Mouse (Mus musculus) stomach, embryonic 16.5 days (tissue): ENCODE data around the gene Ttc34. TPM values are rescaled to one million over a fixed set of nuclear protein-coding genes. Genes with fewer than 3 reads are reported as not detected.

Source experiments
- ATAC-seq: fragments of 200-750 bp; cut with Nextera tagmentation; 2 replicates; pipeline ENCODE4 v1.8.0; 2017; ENCODE audit warnings: moderate number of reproducible peaks, moderate TSS enrichment; ENCODE audit not compliant: insufficient read depth, low FRiP score
- H3K27ac ChIP-seq: fragments of 300-500 bp; sonication (generic); 2 replicates; pipeline ENCODE4 v1.5.1; 2014; ENCODE audit warnings: low read length
- H3K27me3 ChIP-seq: fragments of 300-500 bp; sonication (generic); 2 replicates; pipeline ENCODE4 v1.6.1; 2014; ENCODE audit warnings: low read length, control low read depth, mixed read lengths; ENCODE audit not compliant: control insufficient read depth, insufficient read depth
- H3K36me3 ChIP-seq: fragments of 300-500 bp; sonication (generic); 2 replicates; pipeline ENCODE4 v1.6.1; 2014; ENCODE audit warnings: low read length; ENCODE audit not compliant: control insufficient read depth, insufficient read depth
- H3K4me1 ChIP-seq: fragments of 300-500 bp; sonication (generic); 2 replicates; pipeline ENCODE4 v1.6.1; 2014; ENCODE audit warnings: low read length, control low read depth, mixed read lengths; ENCODE audit not compliant: control insufficient read depth, insufficient read depth
- H3K4me2 ChIP-seq: fragments of 300-500 bp; sonication (generic); 2 replicates; pipeline ENCODE4 v1.6.1; 2014; ENCODE audit warnings: low read depth, low read length, mixed read lengths
- H3K4me3 ChIP-seq: fragments of 300-500 bp; sonication (generic); replicated peaks from 2 replicates; pipeline ENCODE4 v1.5.1; 2014; ENCODE audit warnings: mild to moderate bottlenecking, low read length
- H3K9ac ChIP-seq: fragments of 300-500 bp; sonication (generic); 2 replicates; pipeline ENCODE4 v1.6.1; 2014; ENCODE audit warnings: low read length
- H3K9me3 ChIP-seq: fragments of 300-500 bp; sonication (generic); replicated peaks from 2 replicates; pipeline ENCODE4 v1.6.1; 2016; ENCODE audit warnings: low read length, control low read depth; ENCODE audit not compliant: control insufficient read depth
- WGBS: fragments of 180-500 bp; shearing (Covaris S2); extraction: QIAGEN DNeasy Blood & Tissue Kit; methylation state at CpG from one replicate; pipeline ENCODE4 v1.1.7; 2014; 5-methylcytosine and 5-hydroxymethylcytosine counted together
- polyA plus RNA-seq: library from polyadenylated mRNA; unstranded; fragments of >200 nt; fragmentation: Nextera tagmentation; extraction: Ambion mirVana; gene quantifications from 2 replicates; pipeline ENCODE4 v1.2.1, GENCODE M21; 2015

The Ttc34 gene
- polyA plus RNA-seq, 1 experiment from 2014 or later, result 0.04 TPM

- no peak overlapping the region for H3K27ac ChIP-seq
- no peak for ATAC-seq
- WGBS, result 58% methylated on average over 12 of the region's 12 CpGs
- peaks cover 30% of the 10 kb centered on the region for H3K27me3 ChIP-seq
- H3K9me3 ChIP-seq, result 0 out of 2 replicates have a peak, but pooled peaks cover 5% of the 10 kb centered on the region
- no peak overlapping the region for H3K4me3 ChIP-seq
- no peaks in the 10 kb centered on the region for H3K36me3 ChIP-seq
- H3K4me1 ChIP-seq, result no peaks in the 10 kb centered on the region
- no peak overlapping the region for H3K9ac ChIP-seq
- H3K4me2 ChIP-seq, result no peak overlapping the region
These were observed 17.6 kb downstream of the Ttc34 start for GRCm38 (mm10) chr4:154854676-154855345.

- Histone ChIP-seq H3K4me2 (peak overlapping the region; percentile 90), H3K4me1 (no peaks in the 10 kb centered on the region), H3K9ac (peak overlapping the region; percentile 64), H3K36me3 (no peaks in the 10 kb centered on the region), H3K27ac (no peak overlapping the region), H3K9me3 (0 out of 2 replicates have a peak, but pooled peaks cover 5% of the 10 kb centered on the region), H3K27me3 (peaks cover 30% of the 10 kb centered on the region), H3K4me3 (peak overlapping the region; percentile 51)
- ATAC-seq, result peak; percentile 92
- under 1% methylated on average over 110 of the region's 110 CpGs for WGBS
These were observed 18.6 kb downstream of the Ttc34 start for GRCm38 (mm10) chr4:154855721-154856479.

- Histone ChIP-seq H3K4me3 (peak overlapping the region; percentile 51), H3K9ac (peak overlapping the region; percentile 64), H3K4me2 (peak overlapping the region; percentile 90), H3K9me3 (0 out of 2 replicates have a peak, but pooled peaks cover 5% of the 10 kb centered on the region), H3K36me3 (no peaks in the 10 kb centered on the region), H3K27me3 (peaks cover 30% of the 10 kb centered on the region), H3K27ac (no peak overlapping the region), H3K4me1 (no peaks in the 10 kb centered on the region)
- WGBS, result 15% methylated on average over 9 of the region's 9 CpGs
- ATAC-seq, result no peak
These were observed 19.2 kb downstream of the Ttc34 start for GRCm38 (mm10) chr4:154856480-154856837.

GRCm38 (mm10) chr4:154856882-154857281 is 19.6 kb downstream of the Ttc34 start:
- Histone ChIP-seq H3K9ac (no peak overlapping the region), H3K27me3 (peaks cover 30% of the 10 kb centered on the region), H3K4me1 (no peaks in the 10 kb centered on the region), H3K27ac (no peak overlapping the region), H3K9me3 (0 out of 2 replicates have a peak, but pooled peaks cover 5% of the 10 kb centered on the region), H3K36me3 (no peaks in the 10 kb centered on the region), H3K4me2 (peak overlapping the region; percentile 90), H3K4me3 (peak overlapping the region; percentile 51; the same call in 1 of the 2 replicates)
- 86% methylated on average over 7 of the region's 7 CpGs for WGBS
- ATAC-seq, result no peak

GRCm38 (mm10) chr4:154857366-154858240 is 20.3 kb downstream of the Ttc34 start:
- H3K27ac ChIP-seq, result no peak overlapping the region
- no peaks in the 10 kb centered on the region for H3K4me1 ChIP-seq
- ATAC-seq, result no peak
- no peaks in the 10 kb centered on the region for H3K36me3 ChIP-seq
- H3K27me3 ChIP-seq, result peaks cover 30% of the 10 kb centered on the region
- no peak overlapping the region for H3K9ac ChIP-seq
- WGBS, result 67% methylated on average over 10 of the region's 10 CpGs
- no peak overlapping the region for H3K4me3 ChIP-seq
- H3K9me3 ChIP-seq, result 0 out of 2 replicates have a peak, but pooled peaks cover 5% of the 10 kb centered on the region
- no peak overlapping the region for H3K4me2 ChIP-seq

- H3K27ac ChIP-seq, result no peak overlapping the region
- H3K4me2 ChIP-seq, result no peak overlapping the region
- H3K9ac ChIP-seq, result no peak overlapping the region
- H3K4me1 ChIP-seq, result no peaks in the 10 kb centered on the region
- no peak for ATAC-seq
- H3K4me3 ChIP-seq, result no peak overlapping the region
- H3K9me3 ChIP-seq, result 0 out of 2 replicates have a peak, but pooled peaks cover 5% of the 10 kb centered on the region
- H3K36me3 ChIP-seq, result no peaks in the 10 kb centered on the region
- WGBS, result 73% methylated on average over 3 of the region's 3 CpGs
- peaks cover 30% of the 10 kb centered on the region for H3K27me3 ChIP-seq
These were observed 21.3 kb downstream of the Ttc34 start for GRCm38 (mm10) chr4:154858601-154859000.

- H3K27ac ChIP-seq, result no peak overlapping the region
- no peak overlapping the region for H3K4me3 ChIP-seq
- H3K4me1 ChIP-seq, result peaks cover 13% of the 10 kb centered on the region
- no peak for ATAC-seq
- H3K9ac ChIP-seq, result no peak overlapping the region
- 73% methylated on average over 5 of the region's 5 CpGs for WGBS
- H3K36me3 ChIP-seq, result no peaks in the 10 kb centered on the region
- H3K4me2 ChIP-seq, result no peak overlapping the region
- H3K9me3 ChIP-seq, result 0 out of 2 replicates have a peak, but pooled peaks cover 1% of the 10 kb centered on the region
- H3K27me3 ChIP-seq, result no peaks in the 10 kb centered on the region
These were observed 24.7 kb downstream of the Ttc34 start for GRCm38 (mm10) chr4:154861967-154862366.

GRCm38 (mm10) chr4:154863436-154863935 is 26.2 kb downstream of the Ttc34 start:
- Histone ChIP-seq H3K4me3 (no peak overlapping the region), H3K9ac (no peak overlapping the region), H3K9me3 (no peaks in the 10 kb centered on the region), H3K27me3 (no peaks in the 10 kb centered on the region), H3K4me2 (no peak overlapping the region), H3K36me3 (no peaks in the 10 kb centered on the region), H3K4me1 (peaks cover 13% of the 10 kb centered on the region), H3K27ac (0 out of 2 replicates have a peak overlapping the region, but pooled peaks have one; percentile 3)
- 81% methylated on average over 3 of the region's 3 CpGs for WGBS
- no peak for ATAC-seq
